Mouse (Mus musculus): ENCODE measurements around the gene Lamtor1. TPM values are rescaled to one million over a fixed set of nuclear protein-coding genes. Genes with fewer than 3 reads are reported as not detected.
A peak's percentile ranks its signal among the peaks of the same experiment; 100 is the strongest.

Lamtor1 gene
- polyA plus RNA-seq, 1 experiment from 2014 or later: 153 TPM

DNA sequence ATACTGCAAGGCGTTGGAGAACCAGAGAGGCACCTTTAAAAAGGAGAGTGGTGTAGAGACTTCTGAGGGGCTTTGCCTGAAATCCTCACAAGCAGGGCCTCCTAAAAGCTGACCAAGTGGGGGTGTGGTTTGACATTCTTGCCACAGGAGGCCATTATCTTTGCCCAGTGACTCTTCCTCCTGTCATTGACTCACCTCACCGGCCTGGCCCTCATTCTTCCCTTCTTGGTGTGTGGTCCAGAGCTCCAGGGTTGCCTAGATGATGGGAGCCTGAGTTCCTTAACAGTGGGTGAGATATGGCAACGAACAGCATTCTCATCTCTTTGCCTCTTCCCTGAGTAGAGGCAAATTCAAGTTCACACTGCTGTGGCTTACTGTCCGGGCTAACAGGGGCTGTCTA is 50.2 kb downstream of the Lamtor1 start:
- Histone ChIP-seq H3K27ac (ENCODE audit: low read length) (no peak overlapping the region), H3K27me3 (replicated peaks; ENCODE audit: insufficient read depth, low read length) (no peaks in the 10 kb centered on the region), H3K4me3 (ENCODE audit: low read depth, low read length) (no peak overlapping the region), H3K4me1 (ENCODE audit: insufficient read depth, low read depth, low read length) (no peaks in the 10 kb centered on the region), H3K36me3 (ENCODE audit: insufficient read depth, low read length) (no peaks in the 10 kb centered on the region), H3K9ac (replicated peaks; ENCODE audit: low read depth) (no peak overlapping the region), H3K4me2 (replicated peaks; ENCODE audit: low read depth, low read length) (no peak overlapping the region), H3K9me3 (ENCODE audit: low read length) (no peaks in the 10 kb centered on the region)
- no peak for DNase-seq (ENCODE audit: low spot score)
- WGBS: 56% methylated on average over 4 of the region's 4 CpGs
- no peak for ATAC-seq
- no peak for TF ChIP-seq CTCF (IDR thresholded peaks at IDR 0.05)
- TF ChIP-seq EP300 (IDR thresholded peaks at IDR 0.05): no peak

GRCm38 (mm10) chr7:101956481-101956880 is 50.8 kb downstream of the Lamtor1 start:
- no peak for DNase-seq (ENCODE audit: low spot score)
- H3K9ac ChIP-seq (replicated peaks; ENCODE audit: low read depth): no peak overlapping the region
- no peaks in the 10 kb centered on the region for H3K4me1 ChIP-seq (ENCODE audit: insufficient read depth, low read depth, low read length)

GRCm38 (mm10) chr7:101956911-101957310 is 51.2 kb downstream of the Lamtor1 start:
- ATAC-seq (no peak), DNase-seq (ENCODE audit: low spot score) (no peak)
- Histone ChIP-seq H3K36me3 (ENCODE audit: insufficient read depth, low read length) (no peaks in the 10 kb centered on the region), H3K27me3 (replicated peaks; ENCODE audit: insufficient read depth, low read length) (no peaks in the 10 kb centered on the region), H3K4me2 (replicated peaks; ENCODE audit: low read depth, low read length) (no peak overlapping the region), H3K9ac (replicated peaks; ENCODE audit: low read depth) (no peak overlapping the region), H3K4me3 (ENCODE audit: low read depth, low read length) (no peak overlapping the region), H3K9me3 (ENCODE audit: low read length) (no peaks in the 10 kb centered on the region), H3K27ac (ENCODE audit: low read length) (no peak overlapping the region), H3K4me1 (ENCODE audit: insufficient read depth, low read depth, low read length) (no peaks in the 10 kb centered on the region)
- TF ChIP-seq EP300 (IDR thresholded peaks at IDR 0.05) (no peak), CTCF (IDR thresholded peaks at IDR 0.05) (no peak)
- 86% methylated on average over 5 of the region's 5 CpGs for WGBS

More at GRCm38 (mm10) chr7:101956481-101956880, 50.8 kb downstream of the Lamtor1 start:
- TF ChIP-seq EP300 (IDR thresholded peaks at IDR 0.05) (no peak), CTCF (IDR thresholded peaks at IDR 0.05) (no peak)
- no peak overlapping the region for H3K27ac ChIP-seq (ENCODE audit: low read length)
- no peak for ATAC-seq
- no peaks in the 10 kb centered on the region for H3K36me3 ChIP-seq (ENCODE audit: insufficient read depth, low read length)
- no peaks in the 10 kb centered on the region for H3K27me3 ChIP-seq (replicated peaks; ENCODE audit: insufficient read depth, low read length)
- no peak overlapping the region for H3K4me3 ChIP-seq (ENCODE audit: low read depth, low read length)
- H3K4me2 ChIP-seq (replicated peaks; ENCODE audit: low read depth, low read length): no peak overlapping the region
- WGBS: 94% methylated on average over 1 of the region's 1 CpGs
- H3K9me3 ChIP-seq (ENCODE audit: low read length): no peaks in the 10 kb centered on the region

- no peak overlapping the region for H3K9ac ChIP-seq (replicated peaks; ENCODE audit: low read depth)
- no peaks in the 10 kb centered on the region for H3K27me3 ChIP-seq (replicated peaks; ENCODE audit: insufficient read depth, low read length)
- H3K9me3 ChIP-seq (ENCODE audit: low read length): no peaks in the 10 kb centered on the region
- no peaks in the 10 kb centered on the region for H3K36me3 ChIP-seq (ENCODE audit: insufficient read depth, low read length)
- peaks cover 2% of the 10 kb centered on the region; the same call in 1 of the 2 replicates for H3K4me1 ChIP-seq (ENCODE audit: insufficient read depth, low read depth, low read length)
- ATAC-seq: no peak
- H3K4me2 ChIP-seq (replicated peaks; ENCODE audit: low read depth, low read length): no peak overlapping the region
- no peak for DNase-seq (ENCODE audit: low spot score)
- TF ChIP-seq EP300 (IDR thresholded peaks at IDR 0.05): no peak
- TF ChIP-seq CTCF (IDR thresholded peaks at IDR 0.05): no peak
- WGBS: 94% methylated on average over 2 of the region's 2 CpGs
- no peak overlapping the region for H3K27ac ChIP-seq (ENCODE audit: low read length)
- H3K4me3 ChIP-seq (ENCODE audit: low read depth, low read length): no peak overlapping the region
These were observed 57.1 kb downstream of the Lamtor1 start for GRCm38 (mm10) chr7:101962829-101963228.

DNA sequence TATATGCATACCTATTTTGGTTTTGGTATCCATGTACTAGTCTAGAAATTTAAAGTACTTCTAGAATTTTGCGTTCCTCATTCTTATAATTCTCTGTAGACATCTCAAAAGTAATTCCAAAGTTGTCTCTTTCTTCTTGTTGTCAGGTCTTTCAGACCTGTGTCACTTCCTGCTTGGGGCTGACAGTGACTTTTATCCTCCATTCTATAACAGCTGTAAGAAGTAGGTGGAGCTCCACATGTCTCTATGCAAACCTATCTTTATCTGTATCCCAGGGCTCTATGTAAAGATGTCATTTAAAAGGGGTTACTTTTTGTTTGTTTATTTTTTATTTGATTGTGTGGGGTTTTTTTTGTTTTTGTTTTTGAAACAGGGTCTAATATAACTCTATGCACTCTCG is 57.9 kb downstream of the Lamtor1 start:
- no peaks in the 10 kb centered on the region for H3K9me3 ChIP-seq (ENCODE audit: low read length)
- H3K27me3 ChIP-seq (replicated peaks; ENCODE audit: insufficient read depth, low read length): no peaks in the 10 kb centered on the region
- H3K4me2 ChIP-seq (replicated peaks; ENCODE audit: low read depth, low read length): no peak overlapping the region
- DNase-seq (ENCODE audit: low spot score): no peak
- H3K4me3 ChIP-seq (ENCODE audit: low read depth, low read length): no peak overlapping the region
- 91% methylated on average over 2 of the region's 2 CpGs for WGBS
- no peaks in the 10 kb centered on the region for H3K36me3 ChIP-seq (ENCODE audit: insufficient read depth, low read length)
- TF ChIP-seq CTCF (IDR thresholded peaks at IDR 0.05) (no peak), EP300 (IDR thresholded peaks at IDR 0.05) (no peak)
- ATAC-seq: no peak
- peaks cover 2% of the 10 kb centered on the region; the same call in 1 of the 2 replicates for H3K4me1 ChIP-seq (ENCODE audit: insufficient read depth, low read depth, low read length)
- no peak overlapping the region for H3K9ac ChIP-seq (replicated peaks; ENCODE audit: low read depth)
- H3K27ac ChIP-seq (ENCODE audit: low read length): no peak overlapping the region

- DNase-seq (ENCODE audit: low spot score) (peak; percentile 38), ATAC-seq (no peak)
- Histone ChIP-seq H3K27me3 (replicated peaks; ENCODE audit: insufficient read depth, low read length) (no peaks in the 10 kb centered on the region), H3K4me2 (replicated peaks; ENCODE audit: low read depth, low read length) (no peak overlapping the region), H3K4me1 (ENCODE audit: insufficient read depth, low read depth, low read length) (peaks cover 2% of the 10 kb centered on the region; the same call in 1 of the 2 replicates), H3K9me3 (ENCODE audit: low read length) (no peaks in the 10 kb centered on the region), H3K36me3 (ENCODE audit: insufficient read depth, low read length) (no peaks in the 10 kb centered on the region), H3K4me3 (ENCODE audit: low read depth, low read length) (no peak overlapping the region), H3K9ac (replicated peaks; ENCODE audit: low read depth) (no peak overlapping the region), H3K27ac (ENCODE audit: low read length) (no peak overlapping the region)
- 86% methylated on average over 4 of the region's 4 CpGs for WGBS
- no peak for TF ChIP-seq CTCF (IDR thresholded peaks at IDR 0.05)
- TF ChIP-seq EP300 (IDR thresholded peaks at IDR 0.05): no peak
These were observed 58.8 kb downstream of the Lamtor1 start for GRCm38 (mm10) chr7:101964551-101964950.

DNA sequence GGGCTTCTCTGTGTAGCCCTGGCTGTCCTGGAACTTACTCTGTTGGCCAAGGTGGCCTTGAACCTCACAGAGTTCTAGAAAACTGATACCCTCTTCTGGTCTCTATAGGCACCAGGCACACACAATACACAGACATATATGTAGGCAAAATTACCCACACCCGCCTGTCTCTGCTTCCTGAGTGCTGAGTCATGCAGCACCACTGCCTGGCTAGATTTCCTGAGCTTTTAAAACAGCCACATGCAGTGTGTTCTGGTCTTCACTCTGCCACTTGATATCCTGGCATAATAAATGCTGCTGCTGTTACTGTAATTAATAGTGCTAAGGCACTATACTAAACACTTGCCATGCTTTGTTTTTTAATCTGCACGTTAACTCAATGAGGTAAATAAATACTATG is 59.9 kb downstream of the Lamtor1 start:
- ATAC-seq (no peak), DNase-seq (ENCODE audit: low spot score) (no peak)
- no peak overlapping the region for H3K4me2 ChIP-seq (replicated peaks; ENCODE audit: low read depth, low read length)
- no peaks in the 10 kb centered on the region for H3K9me3 ChIP-seq (ENCODE audit: low read length)
- H3K9ac ChIP-seq (replicated peaks; ENCODE audit: low read depth): no peak overlapping the region
- no peak for TF ChIP-seq EP300 (IDR thresholded peaks at IDR 0.05)
- TF ChIP-seq CTCF (IDR thresholded peaks at IDR 0.05): no peak
- WGBS: 45% methylated on average over 2 of the region's 2 CpGs
- H3K27me3 ChIP-seq (replicated peaks; ENCODE audit: insufficient read depth, low read length): no peaks in the 10 kb centered on the region
- no peak overlapping the region for H3K4me3 ChIP-seq (ENCODE audit: low read depth, low read length)
- H3K36me3 ChIP-seq (ENCODE audit: insufficient read depth, low read length): no peaks in the 10 kb centered on the region
- H3K4me1 ChIP-seq (ENCODE audit: insufficient read depth, low read depth, low read length): peaks cover 2% of the 10 kb centered on the region; the same call in 1 of the 2 replicates
- H3K27ac ChIP-seq (ENCODE audit: low read length): no peak overlapping the region
